Mouse (Mus musculus) embryo, embryonic 10 days (tissue): ENCODE measurements around the gene Dusp5.
A peak's percentile ranks its signal among the peaks of the same experiment; 100 is the strongest.

ENCODE experiments used
- DNase-seq: peaks from one replicate; pipeline ENCODE4 v3.0.0-alpha.2; 2015; ENCODE audit warnings: low spot score

The Dusp5 gene

GRCm38 (mm10) chr19:53517370-53518096 lies 11.4 kb upstream of the Dusp5 start:
- no peak for DNase-seq

- no peak for DNase-seq
Observed at GRCm38 (mm10) chr19:53519549-53519948, 9.4 kb upstream of the Dusp5 start.

- no peak for DNase-seq
Observed at GRCm38 (mm10) chr19:53519981-53520380, 8.9 kb upstream of the Dusp5 start.

- no peak for DNase-seq
Observed at GRCm38 (mm10) chr19:53521137-53521795, 7.6 kb upstream of the Dusp5 start.

- DNase-seq: no peak
Observed at GRCm38 (mm10) chr19:53527480-53527879, 1.4 kb upstream of the Dusp5 start.

- DNase-seq: no peak
Observed at GRCm38 (mm10) chr19:53528131-53528621, 733 bp upstream of the Dusp5 start.

- no peak for DNase-seq
Observed at GRCm38 (mm10) chr19:53529455-53529704, 471 bp downstream of the Dusp5 start.

GRCm38 (mm10) chr19:53529705-53530562 lies 1.0 kb downstream of the Dusp5 start:
- DNase-seq: peak; percentile 86

GRCm38 (mm10) chr19:53531416-53531815 lies 2.5 kb downstream of the Dusp5 start:
- peak; percentile 40 for DNase-seq

GRCm38 (mm10) chr19:53532021-53532420 lies 3.1 kb downstream of the Dusp5 start:
- no peak for DNase-seq

GRCm38 (mm10) chr19:53532676-53533075 lies 3.8 kb downstream of the Dusp5 start:
- DNase-seq: no peak

GRCm38 (mm10) chr19:53533236-53533635 lies 4.3 kb downstream of the Dusp5 start:
- DNase-seq: no peak

GRCm38 (mm10) chr19:53533810-53534601 lies 5.1 kb downstream of the Dusp5 start:
- no peak for DNase-seq

GRCm38 (mm10) chr19:53534757-53535410 lies 6.0 kb downstream of the Dusp5 start:
- no peak for DNase-seq

- DNase-seq: no peak
Observed at GRCm38 (mm10) chr19:53535421-53535820, 6.5 kb downstream of the Dusp5 start.

- DNase-seq: no peak
Observed at GRCm38 (mm10) chr19:53536251-53536650, 7.3 kb downstream of the Dusp5 start.

- DNase-seq: no peak
Observed at GRCm38 (mm10) chr19:53536731-53537666, 8.1 kb downstream of the Dusp5 start.

GRCm38 (mm10) chr19:53538024-53538423 lies 9.1 kb downstream of the Dusp5 start:
- DNase-seq: no peak

- DNase-seq: no peak
Observed at GRCm38 (mm10) chr19:53538796-53539195, 9.9 kb downstream of the Dusp5 start.

- DNase-seq: no peak
Observed at GRCm38 (mm10) chr19:53539296-53539695, 10.4 kb downstream of the Dusp5 start.
